Mouse (Mus musculus): ENCODE results near the gene Tax1bp3.

Gene Tax1bp3

DNA sequence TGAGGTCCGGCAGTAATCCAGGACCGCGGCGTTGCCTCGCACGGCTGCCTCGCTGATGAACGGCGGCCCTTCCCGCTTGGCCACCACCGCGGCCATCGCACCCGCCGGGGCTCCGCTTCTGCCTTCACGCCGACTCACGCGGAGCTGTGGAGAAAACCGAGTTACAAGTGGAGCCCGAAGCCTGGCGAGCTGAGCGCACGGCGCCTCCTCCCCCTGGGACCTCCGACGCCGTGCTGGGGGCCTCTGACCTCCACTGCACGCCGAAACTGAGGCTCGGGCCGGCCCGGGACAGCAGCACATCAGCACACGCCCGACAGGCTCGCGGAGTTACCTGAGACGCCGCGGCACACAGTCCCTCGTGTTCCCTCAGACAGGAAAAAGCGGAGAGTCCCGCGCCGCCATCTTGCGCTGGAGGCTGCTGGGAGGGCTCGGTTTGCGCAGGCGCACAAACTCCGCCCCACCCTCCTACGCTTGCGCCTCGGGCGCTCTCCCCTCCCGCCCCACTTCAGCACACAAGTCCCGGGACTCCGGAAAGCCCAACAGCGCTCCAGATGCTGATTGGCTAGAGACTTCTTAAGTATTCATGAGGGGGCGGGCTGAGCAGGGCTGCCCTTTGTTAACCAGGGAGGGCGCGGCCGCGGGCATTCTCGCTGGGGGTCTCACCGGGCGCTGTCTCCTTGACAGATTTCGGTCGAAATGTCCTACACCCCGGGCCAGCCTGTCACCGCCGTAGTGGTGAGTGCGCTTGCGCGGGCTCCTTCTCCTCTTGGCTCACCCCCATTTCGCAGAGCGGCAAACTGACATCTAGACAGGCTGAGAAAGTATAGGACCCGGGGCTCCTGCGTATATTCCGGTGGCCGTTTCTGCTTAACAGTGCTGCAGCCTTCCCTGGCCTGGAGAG is at the start of gene Tax1bp3, which contains the start of gene Emc6:
TSS of gene Tax1bp3 (plus strand) at position 476 of the 901 bp plus-strand sequence.
TSS of gene Emc6 (minus strand) at position 430 of the 901 bp plus-strand sequence.
- in situ Hi-C loops (cut with MboI, MseI): loop anchor here in 1 of 2 experiments (25.0 kb wide), 1 partner anchor 965 kb away; the partner anchor contains the start of genes 4933427D14Rik, Gm43951, Med31 and Txndc17

GRCm38 (mm10) chr11:73131020-73131419 is 45.9 kb upstream of the Tax1bp3 start:
- in situ Hi-C loops (cut with MboI, MseI): loop anchor here (5.0 to 10.0 kb wide), 2 partner anchors 41 to 56 kb away; no protein-coding TSS in a partner anchor

- in situ Hi-C loops (cut with MboI, MseI): loop anchor here (5.0 to 10.0 kb wide), 2 partner anchors 39 to 58 kb away; no protein-coding TSS in a partner anchor
Measured at GRCm38 (mm10) chr11:73132999-73133398, 43.9 kb upstream of the Tax1bp3 start.

GRCm38 (mm10) chr11:73134222-73134621 is 42.7 kb upstream of the Tax1bp3 start:
- in situ Hi-C loops (cut with MboI, MseI): loop anchor here (5.0 to 10.0 kb wide), 2 partner anchors 38 to 59 kb away; no protein-coding TSS in a partner anchor

GRCm38 (mm10) chr11:73136587-73136986 is 40.3 kb upstream of the Tax1bp3 start:
- in situ Hi-C loops (cut with MboI, MseI): loop anchor here in 1 of 2 experiments (10.0 kb wide), 1 partner anchor 62 kb away; no protein-coding TSS in a partner anchor

DNA sequence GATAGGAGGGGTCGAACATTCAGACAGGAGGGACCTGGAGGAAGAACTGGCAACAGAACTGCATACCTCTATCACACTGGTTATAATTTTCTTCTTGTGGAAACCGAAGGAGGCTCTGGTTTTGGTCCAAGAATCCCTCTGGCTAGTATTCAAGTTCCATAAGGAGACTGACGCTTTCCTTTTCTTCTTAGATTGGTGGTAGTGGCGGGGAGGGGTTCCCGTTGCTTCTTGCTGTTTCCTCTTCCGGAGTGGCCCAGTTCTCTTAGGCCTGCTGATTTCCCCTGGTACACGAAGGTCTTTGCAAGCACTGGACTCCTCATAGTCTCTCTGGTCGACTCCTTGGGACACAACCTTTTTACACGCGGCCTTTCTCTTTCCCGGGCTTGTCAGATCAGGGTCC is 39.8 kb upstream of the Tax1bp3 start:
- in situ Hi-C loops (cut with MboI, MseI): loop anchor here in 1 of 2 experiments (10.0 kb wide), 1 partner anchor 62 kb away; no protein-coding TSS in a partner anchor

GRCm38 (mm10) chr11:73137591-73138501 is 39.0 kb upstream of the Tax1bp3 start, which contains the start of gene Haspin:
Gene Haspin (minus strand): TSS chr11:73138294.
- in situ Hi-C loops (cut with MboI, MseI): loop anchor here in 1 of 2 experiments (10.0 kb wide), 1 partner anchor 63 kb away; no protein-coding TSS in a partner anchor

DNA sequence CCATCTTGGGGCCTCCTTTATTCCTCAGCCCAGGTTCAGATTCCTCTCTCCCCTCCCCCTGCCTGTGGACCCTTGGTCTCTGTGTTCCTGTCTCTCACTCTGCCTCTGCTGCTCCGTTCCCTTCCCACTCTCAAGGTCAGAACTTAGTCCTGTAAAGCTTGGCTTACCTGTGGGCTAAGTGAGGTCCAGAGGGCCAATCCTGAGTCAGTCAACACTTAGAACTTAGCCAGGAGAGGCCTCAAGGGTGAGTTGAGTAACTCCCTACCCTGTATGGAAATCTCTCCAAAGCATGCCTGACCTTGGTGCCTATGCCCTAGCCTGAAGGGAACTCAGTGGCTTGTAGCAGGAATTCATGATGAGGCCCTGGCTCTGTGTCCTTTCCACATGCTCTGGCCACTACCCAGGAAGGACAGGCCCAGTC is 32.6 kb upstream of the Tax1bp3 start:
- in situ Hi-C loops (cut with MboI, MseI): no loop called here

GRCm38 (mm10) chr11:73146026-73146974 is 30.6 kb upstream of the Tax1bp3 start:
- in situ Hi-C loops (cut with MboI, MseI): no loop called here

GRCm38 (mm10) chr11:73146975-73147365 is 29.9 kb upstream of the Tax1bp3 start:
- in situ Hi-C loops (cut with MboI, MseI): no loop called here

- in situ Hi-C loops (cut with MboI, MseI): no loop called here
Measured at GRCm38 (mm10) chr11:73148209-73148608, 28.7 kb upstream of the Tax1bp3 start.

GRCm38 (mm10) chr11:73155071-73155470 is 21.8 kb upstream of the Tax1bp3 start:
- in situ Hi-C loops (cut with MboI, MseI): loop anchor here in 1 of 2 experiments (10.0 kb wide), 1 partner anchor 1220 kb away; no protein-coding TSS in a partner anchor

- in situ Hi-C loops (cut with MboI, MseI): loop anchor here in 1 of 2 experiments (10.0 kb wide), 1 partner anchor 1215 kb away; no protein-coding TSS in a partner anchor
Measured at GRCm38 (mm10) chr11:73159957-73160810, 16.7 kb upstream of the Tax1bp3 start, which contains the start of gene P2rx5. Gene P2rx5 (plus strand): TSS chr11:73160421.

GRCm38 (mm10) chr11:73160811-73161200 is 16.1 kb upstream of the Tax1bp3 start:
- in situ Hi-C loops (cut with MboI, MseI): no loop called here

DNA sequence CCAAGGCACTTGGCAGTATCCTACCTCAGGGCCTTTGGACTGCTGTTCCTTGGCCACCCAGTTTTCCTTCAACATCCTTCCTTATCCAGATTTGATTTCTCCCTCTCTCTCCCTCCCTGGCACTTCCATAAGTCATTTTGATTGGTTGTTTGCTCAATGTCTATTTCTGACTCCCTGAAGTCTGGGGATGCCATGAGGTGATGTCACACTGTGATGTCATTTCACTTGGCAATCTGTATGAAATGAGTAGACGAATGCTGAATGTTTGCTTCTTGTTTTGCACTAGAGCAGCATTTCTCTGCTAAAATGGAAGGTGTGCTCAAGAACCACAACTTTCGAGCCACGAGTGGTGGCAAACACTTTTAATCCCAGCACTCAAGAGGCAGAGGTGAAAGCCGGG is 15.3 kb upstream of the Tax1bp3 start:
- in situ Hi-C loops (cut with MboI, MseI): no loop called here

GRCm38 (mm10) chr11:73162284-73162683 is 14.6 kb upstream of the Tax1bp3 start:
- in situ Hi-C loops (cut with MboI, MseI): no loop called here

DNA sequence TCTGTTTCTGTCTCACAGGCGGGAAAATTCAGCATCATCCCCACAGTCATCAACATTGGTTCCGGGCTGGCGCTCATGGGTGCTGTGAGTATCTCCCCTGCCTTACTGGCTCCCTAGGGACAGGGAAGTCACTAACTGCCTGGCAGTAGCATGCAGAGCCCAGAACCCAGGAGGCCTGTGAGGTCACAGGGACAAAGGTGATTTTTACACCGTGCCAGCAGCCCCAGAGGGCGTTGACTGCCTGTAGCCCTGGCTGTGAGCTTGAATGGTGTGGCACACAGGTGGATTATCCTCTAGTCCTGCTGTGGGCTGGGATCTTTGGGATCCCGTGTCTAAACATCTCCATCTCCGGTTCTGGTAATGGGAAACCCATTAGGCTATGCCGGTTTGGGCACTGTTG is 8.8 kb upstream of the Tax1bp3 start:
- in situ Hi-C loops (cut with MboI, MseI): no loop called here

GRCm38 (mm10) chr11:73168576-73168975 is 8.3 kb upstream of the Tax1bp3 start:
- in situ Hi-C loops (cut with MboI, MseI): no loop called here

GRCm38 (mm10) chr11:73169231-73169630 is 7.7 kb upstream of the Tax1bp3 start:
- in situ Hi-C loops (cut with MboI, MseI): no loop called here

All from T-helper 17 cell (primary cell).